Mouse (Mus musculus) cerebellum, adult 9-11 months (tissue): ENCODE data around the gene Slc44a5.
A peak's percentile ranks its signal among the peaks of the same experiment; 100 is the strongest.

Experiments
- DNase-seq: peaks from one replicate; pipeline ENCODE4 v3.0.0; 2022

Slc44a5 gene

GRCm38 (mm10) chr3:153973171-153973948, at the start of gene Slc44a5:
Gene Slc44a5, plus strand, starts transcription at chr3:153973436.
- DNase-seq = peak; percentile 44

- no peak for DNase-seq
These were observed 46.9 kb upstream of the Slc44a5 start for GRCm38 (mm10) chr3:153926333-153926732.

GRCm38 (mm10) chr3:153929526-153929925, 43.7 kb upstream of the Slc44a5 start:
- DNase-seq = no peak

GRCm38 (mm10) chr3:153932461-153932860, 40.8 kb upstream of the Slc44a5 start:
- DNase-seq = no peak

- no peak for DNase-seq
These were observed 37.4 kb upstream of the Slc44a5 start for GRCm38 (mm10) chr3:153935878-153936277.

GRCm38 (mm10) chr3:153937116-153937810, 36.0 kb upstream of the Slc44a5 start:
- no peak for DNase-seq

GRCm38 (mm10) chr3:153940021-153940420, 33.2 kb upstream of the Slc44a5 start:
- no peak for DNase-seq

GRCm38 (mm10) chr3:153940486-153940885, 32.8 kb upstream of the Slc44a5 start:
- no peak for DNase-seq

- no peak for DNase-seq
These were observed 31.6 kb upstream of the Slc44a5 start for GRCm38 (mm10) chr3:153941613-153942012.

GRCm38 (mm10) chr3:153943003-153943640, 30.1 kb upstream of the Slc44a5 start:
- no peak for DNase-seq

- no peak for DNase-seq
These were observed 29.3 kb upstream of the Slc44a5 start for GRCm38 (mm10) chr3:153943901-153944334.

- peak; percentile 98 for DNase-seq
These were observed 28.8 kb upstream of the Slc44a5 start, which contains the start of gene Acadm for GRCm38 (mm10) chr3:153944335-153944990. Gene Acadm, minus strand, starts transcription at chr3:153944632.

- no peak for DNase-seq
These were observed 26.0 kb upstream of the Slc44a5 start for GRCm38 (mm10) chr3:153947271-153947670.

- DNase-seq = no peak
These were observed 25.1 kb upstream of the Slc44a5 start for GRCm38 (mm10) chr3:153948176-153948575.

- DNase-seq = no peak
These were observed 15.3 kb upstream of the Slc44a5 start for GRCm38 (mm10) chr3:153957916-153958315.

GRCm38 (mm10) chr3:153959035-153959730, 14.1 kb upstream of the Slc44a5 start:
- no peak for DNase-seq

GRCm38 (mm10) chr3:153959731-153960207, 13.5 kb upstream of the Slc44a5 start:
- DNase-seq = no peak

GRCm38 (mm10) chr3:153960884-153961283, 12.4 kb upstream of the Slc44a5 start:
- no peak for DNase-seq

- no peak for DNase-seq
These were observed 11.4 kb upstream of the Slc44a5 start for GRCm38 (mm10) chr3:153961632-153962389.

- DNase-seq = no peak
These were observed 5.8 kb upstream of the Slc44a5 start for GRCm38 (mm10) chr3:153967447-153967846.

GRCm38 (mm10) chr3:153968549-153968948, 4.7 kb upstream of the Slc44a5 start:
- peak; percentile 61 for DNase-seq
